Mouse (Mus musculus) heart, postnatal 0 days (tissue): ENCODE measurements at regions not wholly inside any gene's neighbourhood (a gene's known extent, or its start where the extent isn't known, plus 50 kb on each side); places are given as distances from the start of the nearest gene placed in this dataset.
"Not testable (repeated sequence)": the region's sequence is repeated elsewhere in the genome, so short reads cannot be mapped to it uniquely, and the experiment has no call there.

ENCODE experiments used
- ATAC-seq: fragments of 200-750 bp; cut with Nextera tagmentation; 2 replicates; pipeline ENCODE4 v1.8.0; 2017; ENCODE audit warnings: low read depth, moderate number of reproducible peaks, moderate library complexity; ENCODE audit not compliant: insufficient read depth
- DNase-seq: peaks from one replicate; pipeline ENCODE4 v3.0.0-alpha.2; 2016; ENCODE audit warnings: low spot score
- H3K27ac ChIP-seq: fragments of 300-500 bp; sonication (generic); 2 replicates; pipeline ENCODE4 v1.5.1; 2014; ENCODE audit warnings: low read depth, mild to moderate bottlenecking
- H3K27me3 ChIP-seq: fragments of 300-500 bp; sonication (generic); 2 replicates; pipeline ENCODE4 v1.6.1; 2014; ENCODE audit warnings: low read length, mixed read lengths; ENCODE audit not compliant: control insufficient read depth, insufficient read depth
- H3K36me3 ChIP-seq: fragments of 300-500 bp; sonication (generic); replicated peaks from 2 replicates; pipeline ENCODE4 v1.6.1; 2014; ENCODE audit warnings: low read length, mixed read lengths; ENCODE audit not compliant: control insufficient read depth, insufficient read depth
- H3K4me1 ChIP-seq: fragments of 300-500 bp; sonication (generic); 2 replicates; pipeline ENCODE4 v1.6.1; 2014; ENCODE audit warnings: antibody characterized with exemption; ENCODE audit not compliant: control insufficient read depth, insufficient read depth
- H3K4me2 ChIP-seq: fragments of 300-500 bp; sonication (generic); 2 replicates; pipeline ENCODE4 v1.6.1; 2014; ENCODE audit warnings: low read depth, mild to moderate bottlenecking, low read length, moderate library complexity
- H3K4me3 ChIP-seq: fragments of 300-500 bp; sonication (generic); 2 replicates; pipeline ENCODE4 v1.5.1; 2014; ENCODE audit warnings: low read depth, low read length
- H3K9ac ChIP-seq: fragments of 300-500 bp; sonication (generic); replicated peaks from 2 replicates; pipeline ENCODE4 v1.6.1; 2014; ENCODE audit warnings: low read depth, low read length, mixed read lengths
- H3K9me3 ChIP-seq: fragments of 300-500 bp; sonication (generic); replicated peaks from 2 replicates; pipeline ENCODE4 v1.6.1; 2016; ENCODE audit warnings: low read length; ENCODE audit not compliant: control insufficient read depth
- CTCF ChIP-seq: IDR thresholded peaks from 2 replicates; pipeline ENCODE4 v1.5.1; 2016; ENCODE audit warnings: antibody characterized with exemption, control low read depth, low read depth
- EP300 ChIP-seq: IDR thresholded peaks from 2 replicates; pipeline ENCODE4 v1.6.1; 2016; ENCODE audit warnings: antibody characterized with exemption, low read depth
- WGBS: fragments of 180-500 bp; shearing (Covaris S2); extraction: QIAGEN DNeasy Blood & Tissue Kit; methylation state at CpG from one replicate; pipeline ENCODE4 v1.1.7; 2014; 5-methylcytosine and 5-hydroxymethylcytosine counted together

DNA sequence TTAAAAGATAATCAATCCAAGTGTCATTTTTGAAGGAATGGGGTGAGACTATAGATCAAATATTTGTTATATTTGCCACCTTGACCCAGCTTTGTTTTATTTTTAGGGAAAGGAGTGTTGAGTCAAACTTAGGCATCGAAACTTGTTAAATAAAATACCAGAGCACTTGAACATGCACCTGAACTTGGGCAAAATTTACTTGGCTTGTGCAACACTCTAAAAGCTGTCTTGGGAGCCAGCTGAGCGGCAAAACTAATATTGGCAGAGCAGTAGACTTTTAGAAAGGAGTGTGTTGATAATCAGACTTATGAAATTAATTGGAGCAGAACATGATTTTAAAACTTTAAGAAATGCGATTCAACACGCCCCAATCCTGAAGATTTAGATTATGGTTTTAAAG lies 346.7 kb downstream of the Samd5 start:
- no peak overlapping the region for H3K4me2 ChIP-seq
- H3K27me3 ChIP-seq = no peaks in the 10 kb centered on the region
- no peak overlapping the region for H3K9ac ChIP-seq
- ATAC-seq = no peak
- no peaks in the 10 kb centered on the region for H3K36me3 ChIP-seq
- no peaks in the 10 kb centered on the region for H3K4me1 ChIP-seq
- H3K9me3 ChIP-seq = no peaks in the 10 kb centered on the region; the same call in none of the 2 replicates
- no peak overlapping the region for H3K27ac ChIP-seq
- H3K4me3 ChIP-seq = no peak overlapping the region
- no peak for TF ChIP-seq CTCF
- TF ChIP-seq EP300 = no peak
- DNase-seq = no peak
- WGBS = 89% methylated on average over 4 of the region's 4 CpGs

DNA sequence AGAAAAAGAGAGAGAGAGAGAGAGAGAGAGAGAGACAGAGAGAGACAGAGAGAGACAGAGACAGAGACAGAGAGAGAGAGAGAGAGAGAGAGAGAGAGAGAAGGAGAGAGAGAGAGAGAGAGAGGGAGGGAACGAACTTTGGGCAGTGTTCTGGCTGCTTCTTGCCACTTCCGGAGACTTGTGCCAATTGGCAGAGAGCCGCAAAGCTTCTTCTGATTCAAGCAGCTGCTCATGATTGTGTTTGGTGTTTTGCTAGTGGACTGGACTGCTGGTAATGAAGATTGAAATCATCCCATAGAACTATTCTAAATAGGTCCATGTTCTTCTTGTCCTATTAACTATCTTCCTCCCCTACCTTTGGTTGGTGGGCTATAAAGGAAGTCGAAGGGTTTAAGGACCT lies 347.1 kb downstream of the Samd5 start:
- not testable (repeated sequence) for DNase-seq
- WGBS = 59% methylated on average over 4 of the region's 4 CpGs

DNA sequence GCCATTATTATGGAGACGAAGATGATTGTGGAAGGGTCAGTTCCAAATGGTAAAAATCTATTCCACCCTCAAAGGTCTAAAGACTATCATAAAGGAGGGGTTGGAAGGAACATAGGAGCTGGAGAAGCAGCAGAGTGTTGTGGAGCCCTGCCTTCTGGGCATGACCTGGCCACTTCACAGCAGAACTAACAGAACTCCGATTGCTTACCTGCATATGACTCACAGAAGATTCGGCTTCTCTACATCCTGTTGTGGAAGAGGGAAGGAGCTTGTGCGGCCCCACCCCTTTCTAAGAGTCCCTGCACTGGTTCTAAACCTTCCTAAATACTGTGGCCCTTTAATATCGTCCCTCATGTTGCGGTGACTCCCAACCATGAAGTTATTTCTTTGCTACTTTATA lies 362.7 kb downstream of the Samd5 start:
- no peak for TF ChIP-seq CTCF
- no peak for TF ChIP-seq EP300
- WGBS = 85% methylated on average over 6 of the region's 6 CpGs
- no peak overlapping the region for H3K9ac ChIP-seq
- H3K27me3 ChIP-seq = no peaks in the 10 kb centered on the region
- no peaks in the 10 kb centered on the region for H3K9me3 ChIP-seq
- H3K36me3 ChIP-seq = no peaks in the 10 kb centered on the region
- H3K4me2 ChIP-seq = no peak overlapping the region
- no peaks in the 10 kb centered on the region for H3K4me1 ChIP-seq
- DNase-seq (no peak), ATAC-seq (no peak)
- no peak overlapping the region for H3K4me3 ChIP-seq
- no peak overlapping the region for H3K27ac ChIP-seq

More for the DNA sequence above, 347.1 kb downstream of the Samd5 start:
- not testable (repeated sequence) for H3K4me3 ChIP-seq, H3K27me3 ChIP-seq, H3K4me1 ChIP-seq, H3K27ac ChIP-seq, H3K36me3 ChIP-seq, H3K4me2 ChIP-seq, H3K9me3 ChIP-seq, ATAC-seq, H3K9ac ChIP-seq

DNA sequence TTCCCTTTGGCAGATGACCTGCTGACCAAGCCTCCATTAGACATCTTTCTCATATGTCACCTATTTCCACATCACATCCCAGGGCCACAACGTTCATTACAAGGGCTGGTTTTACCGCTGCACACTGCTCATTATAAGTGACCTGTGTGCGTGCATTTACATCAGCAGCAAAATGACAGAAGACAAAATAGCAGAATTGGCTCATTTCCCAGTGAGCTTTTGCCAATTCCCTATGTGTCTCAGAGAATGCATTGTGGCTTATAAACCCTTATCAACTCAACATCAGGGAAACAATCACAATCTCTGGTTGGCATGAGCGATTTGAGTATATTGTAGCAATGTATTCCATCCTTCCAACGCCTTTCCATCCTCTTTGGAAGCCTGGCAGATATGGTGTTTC lies 364.7 kb downstream of the Samd5 start:
- ATAC-seq (no peak), DNase-seq (no peak)
- TF ChIP-seq EP300 (no peak), CTCF (no peak)
- H3K4me1 ChIP-seq = no peaks in the 10 kb centered on the region
- H3K9ac ChIP-seq = no peak overlapping the region
- H3K27ac ChIP-seq = no peak overlapping the region
- no peaks in the 10 kb centered on the region for H3K9me3 ChIP-seq
- 59% methylated on average over 5 of the region's 5 CpGs for WGBS
- H3K36me3 ChIP-seq = no peaks in the 10 kb centered on the region
- no peak overlapping the region for H3K4me2 ChIP-seq
- no peak overlapping the region for H3K4me3 ChIP-seq
- H3K27me3 ChIP-seq = no peaks in the 10 kb centered on the region

DNA sequence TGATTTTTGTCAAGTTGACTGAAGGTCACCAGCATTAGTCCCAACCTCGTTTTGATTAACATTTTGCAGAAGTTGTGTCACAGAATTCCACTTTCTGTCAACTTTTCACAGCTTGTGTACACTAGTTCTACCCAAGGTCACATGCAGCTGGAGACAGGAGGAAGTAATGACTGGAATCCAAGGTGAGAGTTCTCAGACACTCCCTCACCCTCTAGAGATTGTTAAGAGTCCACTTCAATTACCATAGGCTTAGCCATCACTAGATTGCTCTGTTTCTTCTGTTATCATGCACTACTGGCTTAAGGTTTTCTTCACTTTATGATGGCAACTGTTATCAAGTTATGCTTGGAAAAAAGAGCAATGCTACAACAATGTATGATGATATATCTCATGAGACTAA lies 379.0 kb downstream of the Samd5 start:
- Histone ChIP-seq H3K27me3 (no peaks in the 10 kb centered on the region), H3K36me3 (no peaks in the 10 kb centered on the region), H3K4me1 (no peaks in the 10 kb centered on the region), H3K9me3 (no peaks in the 10 kb centered on the region), H3K4me3 (no peak overlapping the region), H3K4me2 (no peak overlapping the region), H3K9ac (no peak overlapping the region), H3K27ac (no peak overlapping the region)
- DNase-seq = no peak
- no peak for TF ChIP-seq EP300
- TF ChIP-seq CTCF = no peak
- ATAC-seq = no peak
- WGBS = 43% methylated on average over 1 of the region's 1 CpGs

DNA sequence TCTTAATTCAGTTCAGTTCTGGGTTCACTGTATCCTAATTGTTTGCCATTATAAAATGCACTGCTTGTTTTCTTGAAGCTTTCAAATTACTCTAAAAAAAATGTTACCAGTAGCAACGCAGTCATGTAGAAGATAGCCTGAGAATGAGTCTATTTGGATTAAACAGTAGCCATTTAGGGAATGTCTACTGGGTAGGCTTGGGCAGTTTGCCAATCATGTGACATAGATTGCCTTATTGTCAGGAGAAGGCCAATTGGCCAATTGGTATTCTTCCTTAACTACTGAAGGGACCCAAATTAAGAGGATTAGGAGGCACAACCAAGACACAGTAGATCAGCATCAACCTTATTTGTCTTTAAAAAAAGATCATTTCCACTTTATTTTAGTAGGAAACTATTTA lies 379.7 kb downstream of the Samd5 start:
- no peak for ATAC-seq
- no peaks in the 10 kb centered on the region for H3K4me1 ChIP-seq
- H3K4me2 ChIP-seq = no peak overlapping the region
- 67% methylated on average over 1 of the region's 1 CpGs for WGBS
- no peak overlapping the region for H3K4me3 ChIP-seq
- H3K27me3 ChIP-seq = no peaks in the 10 kb centered on the region
- DNase-seq = no peak
- no peak overlapping the region for H3K9ac ChIP-seq
- H3K27ac ChIP-seq = no peak overlapping the region
- H3K9me3 ChIP-seq = no peaks in the 10 kb centered on the region
- no peak for TF ChIP-seq EP300
- TF ChIP-seq CTCF = no peak
- no peaks in the 10 kb centered on the region for H3K36me3 ChIP-seq
